ENCODE assay signal across 8 mouse cellular contexts in genomic region chr10:121364306-121364705, GRCm38 (mm10). TPM values are rescaled to one million over a fixed set of nuclear protein-coding genes. Genes with fewer than 3 reads are reported as not detected.
DNase-seq lines count a peak whose midpoint lies in the region; ATAC-seq and TF ChIP-seq lines count a peak whose summit lies in the region.

No protein-coding gene starts in this region.

- DNase-seq in kidney, adult 2 months: no peak
- no peak for DNase-seq in kidney, adult 18-20 months
- DNase-seq in cerebellum, adult 8-10 months: peak; percentile 29
- no peak for DNase-seq in urinary bladder, postnatal 4 days (ENCODE audit: low spot score in 2 of 2)
- no peak for DNase-seq in layer of hippocampus, adult 9-11 months
- no peak for DNase-seq in right cerebral cortex, postnatal 25 days

- peaks cover 13% of the 10 kb centered on the region; the same call in 1 of the 2 replicates for H3K4me1 ChIP-seq in kidney, adult 2 months (ENCODE audit: control insufficient read depth, insufficient read depth, low read length)
- peaks cover 31% of the 10 kb centered on the region for H3K4me1 ChIP-seq in hindbrain, embryonic 15.5 days (replicated peaks)
- H3K4me1 ChIP-seq in midbrain, embryonic 12.5 days: peaks cover 16% of the 10 kb centered on the region

- peak; percentile 12; the same call in 1 of the 2 replicates for ATAC-seq in hindbrain, embryonic 15.5 days (ENCODE audit: low FRiP score, low read depth)
- 0 out of 2 replicates have a peak, but pooled peaks have one; percentile 8 for ATAC-seq in midbrain, embryonic 12.5 days (ENCODE audit: low FRiP score, low read depth)

- peak overlapping the region; percentile 96; the same call in 1 of the 2 replicates for H3K4me3 ChIP-seq in kidney, adult 2 months (ENCODE audit: insufficient read depth, low read depth, low read length)
- peak overlapping the region; percentile 98 for H3K4me3 ChIP-seq in hindbrain, embryonic 15.5 days
- H3K4me3 ChIP-seq in midbrain, embryonic 12.5 days: peak overlapping the region; percentile 94

- no peaks in the 10 kb centered on the region for H3K27me3 ChIP-seq in kidney, adult 2 months (replicated peaks; ENCODE audit: control insufficient read depth, insufficient read depth, low read length)
- H3K27me3 ChIP-seq in hindbrain, embryonic 15.5 days: no peaks in the 10 kb centered on the region
- H3K27me3 ChIP-seq in midbrain, embryonic 12.5 days: no peaks in the 10 kb centered on the region

- no peaks in the 10 kb centered on the region for H3K36me3 ChIP-seq in kidney, adult 2 months (ENCODE audit: control insufficient read depth, insufficient read depth, low read length)
- no peaks in the 10 kb centered on the region for H3K36me3 ChIP-seq in hindbrain, embryonic 15.5 days
- H3K36me3 ChIP-seq in midbrain, embryonic 12.5 days: peaks cover 2% of the 10 kb centered on the region; the same call in 1 of the 2 replicates

- H3K9me3 ChIP-seq in hindbrain, embryonic 15.5 days: no peaks in the 10 kb centered on the region
- no peaks in the 10 kb centered on the region for H3K9me3 ChIP-seq in midbrain, embryonic 12.5 days

- H3K9ac ChIP-seq in hindbrain, embryonic 15.5 days: peak overlapping the region; percentile 93
- peak overlapping the region; percentile 91; the same call in 1 of the 2 replicates for H3K9ac ChIP-seq in midbrain, embryonic 12.5 days (replicated peaks)

- H3K4me2 ChIP-seq in hindbrain, embryonic 15.5 days: peak overlapping the region; percentile 72
- peak overlapping the region; percentile 90 for H3K4me2 ChIP-seq in midbrain, embryonic 12.5 days (replicated peaks)

- peak overlapping the region; percentile 80; the same call in 1 of the 2 replicates for H3K27ac ChIP-seq in kidney, adult 2 months (ENCODE audit: insufficient read depth, low read depth, low read length)
- H3K27ac ChIP-seq in hindbrain, embryonic 15.5 days (replicated peaks): peak overlapping the region; percentile 81; the same call in 1 of the 2 replicates
- H3K27ac ChIP-seq in midbrain, embryonic 12.5 days (replicated peaks): no peak overlapping the region

- TF ChIP-seq POLR2A in kidney, adult 2 months (IDR thresholded peaks at IDR 0.05; ENCODE audit: low read depth, low read length): no peak

- 19% methylated on average over 15 of the region's 15 CpGs for WGBS in kidney, adult 2 months
- WGBS in hindbrain, embryonic 15.5 days: 24% methylated on average over 15 of the region's 15 CpGs
- WGBS in midbrain, embryonic 12.5 days: 29% methylated on average over 15 of the region's 15 CpGs

- no peak for TF ChIP-seq CTCF in kidney, adult 2 months (conservative IDR thresholded peaks at IDR 0.05; ENCODE audit: insufficient read depth, insufficient read length, low read depth, low read length)

RNA-seq across cellular contexts. Expression of gene Gns, which starts 0.6 kb away (rescaled TPM):
- polyA plus RNA-seq in kidney, adult 2 months (2012; rRNA removed): 128 and 160 TPM in 2 replicates
- 41.8 and 42.5 TPM in 2 replicates for polyA plus RNA-seq in hindbrain, embryonic 15.5 days (2015; fragmentation: Nextera tagmentation; extraction: Ambion mirVana)
- 40.6 and 42.1 TPM in 2 replicates for polyA plus RNA-seq in midbrain, embryonic 12.5 days (2016; fragmentation: Nextera tagmentation; extraction: Ambion mirVana)

RNA-seq across cellular contexts. Expression of gene Tbc1d30, which starts 13.2 kb away (rescaled TPM):
- 1.0 and 1.2 TPM in 2 replicates for polyA plus RNA-seq in kidney, adult 2 months (2012; rRNA removed)
- 14.7 and 17.3 TPM in 2 replicates for polyA plus RNA-seq in hindbrain, embryonic 15.5 days (2015; fragmentation: Nextera tagmentation; extraction: Ambion mirVana)
- polyA plus RNA-seq in midbrain, embryonic 12.5 days (2016; fragmentation: Nextera tagmentation; extraction: Ambion mirVana): 4.3 and 5.4 TPM in 2 replicates
